Mouse (Mus musculus) ES-E14 (cell line): ENCODE results near the gene Ppp1r9b. TPM values are rescaled to one million over a fixed set of nuclear protein-coding genes. Genes with fewer than 3 reads are reported as not detected.

Source experiments
- DNase-seq: peaks from one replicate; pipeline ENCODE4 v3.0.0-alpha.2; 2013; ENCODE audit warnings: low read depth, low spot score
- H3K27ac ChIP-seq: 2 replicates; pipeline ENCODE4 v1.5.1; 2012; ENCODE audit warnings: low read depth, mild to moderate bottlenecking, low read length, moderate library complexity, mixed read lengths; ENCODE audit not compliant: poor library complexity, insufficient read depth, severe bottlenecking
- H3K36me3 ChIP-seq: 2 replicates; pipeline ENCODE4 v1.6.1; 2012; ENCODE audit warnings: mild to moderate bottlenecking, low read length, moderate library complexity, mixed read lengths; ENCODE audit not compliant: control insufficient read depth, poor library complexity, insufficient read depth, severe bottlenecking
- H3K4me1 ChIP-seq, 2 experiments: fragments of 150-350 bp in 1 of 2; sonication (generic) in 1 of 2; 2 replicates each; pipeline ENCODE4 v1.6.1; 2012; ENCODE audit warnings: low read length in 2 of 2, mild to moderate bottlenecking in 1 of 2, mixed read lengths in 1 of 2; ENCODE audit not compliant: control insufficient read depth in 2 of 2, insufficient read depth in 2 of 2, poor library complexity in 1 of 2
- H3K4me3 ChIP-seq, 2 experiments: fragments of 150-350 bp in 1 of 2; sonication (generic) in 1 of 2; 2 replicates each; pipeline ENCODE4 v1.5.1; 2012; ENCODE audit warnings: low read length in 2 of 2, low read depth in 1 of 2, mild to moderate bottlenecking in 1 of 2, mixed read lengths in 1 of 2; ENCODE audit not compliant: insufficient read depth in 1 of 2, poor library complexity in 1 of 2, severe bottlenecking in 1 of 2
- H3K9ac ChIP-seq: 2 replicates; pipeline ENCODE4 v1.6.1; 2012; ENCODE audit warnings: low read depth, mild to moderate bottlenecking, low read length, mixed read lengths; ENCODE audit not compliant: poor library complexity, insufficient read depth, severe bottlenecking
- H3K9me3 ChIP-seq: fragments of 150-350 bp; sonication (generic); 2 replicates; pipeline ENCODE4 v1.6.1; 2012; ENCODE audit warnings: low read depth, mild to moderate bottlenecking, low read length; ENCODE audit not compliant: control insufficient read depth, insufficient read depth
- CHD2 ChIP-seq: IDR thresholded peaks from 2 replicates; pipeline ENCODE4 v1.6.1; 2014; ENCODE audit warnings: mild to moderate bottlenecking, low read depth, low read length, inconsistent platforms
- HCFC1 ChIP-seq: IDR thresholded peaks from 2 replicates; pipeline ENCODE4 v1.6.1; 2012; ENCODE audit warnings: low read length, inconsistent platforms, borderline replicate concordance; ENCODE audit not compliant: insufficient read depth
- MAFK ChIP-seq: IDR thresholded peaks from 2 replicates; pipeline ENCODE4 v1.6.1; 2014; ENCODE audit warnings: mild to moderate bottlenecking, low read depth, low read length, inconsistent platforms; ENCODE audit not compliant: insufficient read depth
- ZC3H11A ChIP-seq: IDR thresholded peaks from 2 replicates; pipeline ENCODE4 v1.6.1; 2012; ENCODE audit warnings: low read depth, mild to moderate bottlenecking, inconsistent platforms, low read length, borderline replicate concordance
- ZNF384 ChIP-seq: IDR thresholded peaks from 2 replicates; pipeline ENCODE4 v1.6.1; 2012; ENCODE audit warnings: low read depth, low read length, inconsistent platforms
- in situ Hi-C, 2 experiments: fragments of 600-800 bp; cut with MboI; formaldehyde crosslinking; loops; one replicate each; pipeline ENCODE4 v1.15.1; 2025; ENCODE audit warnings: low sequenced_read_pairs in 2 of 2, inconsistent platforms in 1 of 2; ENCODE audit not compliant: unreplicated experiment in 2 of 2
- total RNA-seq: library from RNA; depleted of rRNA; stranded (reverse); fragments of 300-350 nt; gene quantifications from 2 replicates; pipeline ENCODE4 v1.2.3, GENCODE M21; 2012

Ppp1r9b gene
- total RNA-seq, 1 experiment = 29.5 TPM

DNA sequence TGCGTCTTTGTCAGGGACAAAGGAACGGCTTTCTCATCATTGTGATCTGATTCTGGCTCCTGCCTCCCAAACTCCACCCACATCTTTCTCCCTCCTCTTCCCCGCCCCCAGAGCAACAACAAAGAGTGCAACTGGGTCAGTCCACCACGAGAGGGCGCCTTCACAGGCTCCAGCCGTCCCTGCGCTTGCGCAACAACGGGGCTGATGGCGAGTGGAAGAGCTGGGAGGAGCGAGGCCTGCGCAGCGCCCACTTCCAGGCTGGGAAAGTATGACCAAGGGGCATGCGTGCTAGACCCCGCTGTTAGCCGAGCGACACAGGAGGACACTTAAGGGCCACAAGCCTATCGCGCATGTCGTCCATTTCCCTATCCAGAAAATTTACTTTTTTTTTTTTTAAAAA lies 11.9 kb upstream of the Ppp1r9b start:
- Histone ChIP-seq H3K27ac (no peak overlapping the region), H3K36me3 (no peaks in the 10 kb centered on the region), H3K9ac (no peak overlapping the region), H3K4me1 (peaks cover 0 to 2% of the 10 kb centered on the region in 2 experiments; a peak in 1 of 4 replicates), H3K9me3 (no peaks in the 10 kb centered on the region), H3K4me3 (peak overlapping the region in 1 of 2 experiments; percentile 36; a peak in 1 of 4 replicates)
- in situ Hi-C loops = no loop called here
- peak; percentile 59; the same call in 1 of the 2 replicates for TF ChIP-seq HCFC1
- TF ChIP-seq MAFK = no peak
- TF ChIP-seq CHD2 = no peak
- TF ChIP-seq ZC3H11A = peak; percentile 34; the same call in 1 of the 2 replicates
- TF ChIP-seq ZNF384 = peak; percentile 64; the same call in 1 of the 2 replicates
- peak; percentile 94 for DNase-seq

- Histone ChIP-seq H3K9ac (no peak overlapping the region), H3K4me3 (peak overlapping the region in 1 of 2 experiments; percentile 36; a peak in 1 of 4 replicates), H3K4me1 (peaks cover 0 to 2% of the 10 kb centered on the region in 2 experiments; a peak in 1 of 4 replicates), H3K9me3 (no peaks in the 10 kb centered on the region), H3K27ac (no peak overlapping the region), H3K36me3 (no peaks in the 10 kb centered on the region)
- TF ChIP-seq CHD2 (no peak), MAFK (no peak), HCFC1 (no peak), ZC3H11A (no peak), ZNF384 (no peak)
- in situ Hi-C loops = no loop called here
- DNase-seq = no peak
Observed at GRCm38 (mm10) chr11:94979462-94980179, 11.2 kb upstream of the Ppp1r9b start.

DNA sequence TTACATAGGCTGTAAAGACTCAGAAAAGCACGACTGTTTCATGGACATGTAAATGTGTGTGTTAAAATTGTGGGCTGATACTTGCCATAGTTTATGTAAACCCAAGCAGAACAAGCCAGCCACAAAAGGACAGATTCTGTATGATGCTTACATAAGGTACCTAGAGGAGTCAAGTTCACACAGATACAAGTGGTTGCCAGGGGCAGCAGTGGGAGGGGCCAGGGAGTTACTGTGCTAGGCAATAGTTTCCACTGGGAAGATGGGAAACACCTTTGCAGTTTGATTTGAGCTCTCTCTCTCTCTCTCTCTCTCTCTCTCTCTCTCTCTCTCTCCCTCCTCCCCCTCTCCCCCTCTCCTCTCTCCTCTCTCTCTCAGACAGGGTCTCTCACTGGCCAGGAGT lies 5.7 kb upstream of the Ppp1r9b start:
- Histone ChIP-seq H3K4me3 (no peak overlapping the region), H3K4me1 (peaks cover 3 to 25% of the 10 kb centered on the region in 2 experiments; a peak in 3 of 4 replicates), H3K9ac (no peak overlapping the region), H3K36me3 (no peaks in the 10 kb centered on the region), H3K9me3 (no peaks in the 10 kb centered on the region), H3K27ac (no peak overlapping the region)
- in situ Hi-C loops = no loop called here
- DNase-seq = no peak
- no peak for TF ChIP-seq ZC3H11A
- no peak for TF ChIP-seq CHD2
- TF ChIP-seq ZNF384 = no peak
- TF ChIP-seq HCFC1 = no peak
- no peak for TF ChIP-seq MAFK

DNA sequence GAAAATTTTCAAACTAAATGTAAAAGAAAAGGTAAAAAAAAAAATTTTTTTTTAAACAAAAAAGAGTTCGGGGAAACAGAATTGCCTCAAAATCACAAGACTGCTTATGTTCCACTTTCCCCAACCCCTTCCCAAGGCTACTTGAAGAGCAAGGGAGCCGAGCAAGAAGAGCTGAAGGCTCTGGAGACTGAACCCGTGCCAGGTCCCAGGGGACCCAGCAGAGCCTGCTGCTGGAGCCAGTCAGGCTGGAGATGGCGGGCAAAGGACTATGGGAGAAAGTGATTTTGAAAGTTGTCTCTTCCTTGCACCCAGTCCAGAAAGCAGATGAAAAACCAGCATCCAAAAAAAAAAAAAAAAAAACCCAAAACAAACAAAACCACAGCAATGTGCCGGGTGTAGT lies 5.0 kb upstream of the Ppp1r9b start:
- Histone ChIP-seq H3K9me3 (no peaks in the 10 kb centered on the region), H3K9ac (no peak overlapping the region), H3K4me3 (no peak overlapping the region), H3K4me1 (peaks cover 3 to 25% of the 10 kb centered on the region in 2 experiments; a peak in 3 of 4 replicates), H3K27ac (no peak overlapping the region), H3K36me3 (no peaks in the 10 kb centered on the region)
- in situ Hi-C loops = no loop called here
- DNase-seq = no peak
- TF ChIP-seq ZC3H11A (no peak), MAFK (no peak)
